Mouse (Mus musculus): Measurements from ENCODE around the gene Zyg11a. TPM values are rescaled to one million over a fixed set of nuclear protein-coding genes. Genes with fewer than 3 reads are reported as not detected.
"Not testable (repeated sequence)": the region's sequence is repeated elsewhere in the genome, so short reads cannot be mapped to it uniquely, and the experiment has no call there.

Zyg11a gene
- polyA plus RNA-seq, 2 experiments from 2014 or later, result not detected

GRCm38 (mm10) chr4:108143778-108144177, 74.1 kb downstream of the Zyg11a start:
- ATAC-seq, result no peak

GRCm38 (mm10) chr4:108143178-108143577, 74.7 kb downstream of the Zyg11a start:
- ATAC-seq, result not testable (repeated sequence)

- ATAC-seq, result no peak
Measured at GRCm38 (mm10) chr4:108136938-108137337, 80.9 kb downstream of the Zyg11a start.

Other genes starting within 250 kb of the Zyg11a start
- under 1 TPM in 1 of 2 experiments, not detected in 1; 0.17 TPM for gene Slc1a7, start 249.7 kb downstream of the Zyg11a start, polyA plus RNA-seq (2017; shearing (Covaris generic))
- gene Podn, start 121.6 kb downstream of the Zyg11a start, polyA plus RNA-seq (2017; shearing (Covaris generic)), result not detected
- gene Scp2, start 73.0 kb downstream of the Zyg11a start, polyA plus RNA-seq (2017; shearing (Covaris generic)), result 100 to 1,000 TPM; 304 to 413 TPM
- 1 to 10 TPM in 1 of 2 experiments, under 1 TPM in 1; 0.88 to 1.3 TPM for gene Echdc2, start 52.6 kb downstream of the Zyg11a start, polyA plus RNA-seq (2017; shearing (Covaris generic))
- 10 to 100 TPM in 1 of 2 experiments, 1 to 10 TPM in 1; 9.8 to 14.8 TPM for gene Zyg11b, start 83.0 kb upstream of the Zyg11a start, polyA plus RNA-seq (2017; shearing (Covaris generic))
- 10 to 100 TPM; 26.7 to 34.1 TPM for gene Coa7, start 110.1 kb upstream of the Zyg11a start, polyA plus RNA-seq (2017; shearing (Covaris generic))
- not detected for gene Shisal2a, start 165.3 kb upstream of the Zyg11a start, polyA plus RNA-seq (2017; shearing (Covaris generic))
- 1 to 10 TPM; 1.7 to 4.3 TPM for gene Gpx7, start 188.9 kb upstream of the Zyg11a start, polyA plus RNA-seq (2017; shearing (Covaris generic))
- 10 to 100 TPM; 56.1 to 74.4 TPM for gene Tut4, start 241.4 kb upstream of the Zyg11a start, polyA plus RNA-seq (2017; shearing (Covaris generic))